Mouse (Mus musculus): ENCODE data around the gene Gm5157. TPM values are rescaled to one million over a fixed set of nuclear protein-coding genes. Genes with fewer than 3 reads are reported as not detected.
"Not testable (repeated sequence)": the region's sequence is repeated elsewhere in the genome, so short reads cannot be mapped to it uniquely, and the experiment has no call there.

Gene Gm5157
- total RNA-seq (2022) = not detected

DNA sequence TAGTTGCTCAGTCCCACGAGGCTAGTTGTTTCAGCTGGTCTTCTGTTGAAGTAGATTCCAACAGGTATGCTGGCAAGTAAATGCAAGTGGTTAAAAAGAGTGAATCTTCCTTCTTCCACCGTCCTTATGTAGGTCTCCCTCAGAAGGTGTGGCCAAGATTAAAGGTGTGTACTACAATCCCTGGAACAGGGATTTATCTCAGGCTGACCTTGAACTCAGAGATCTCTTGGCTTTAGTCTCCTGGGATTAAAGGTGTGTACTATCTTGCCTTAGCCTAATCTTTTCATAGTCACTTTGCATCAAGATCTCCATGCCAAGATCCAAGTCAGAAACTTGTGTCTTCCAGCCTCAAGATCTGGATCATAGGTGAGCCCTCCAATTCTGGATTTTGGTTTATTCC, at the start of gene Gm5157:
TSS of gene Gm5157 (minus strand) at position 101 of the 400 bp plus-strand sequence.
- not testable (repeated sequence) for DNase-seq (ENCODE audit: low spot score in 2 of 2)

DNA sequence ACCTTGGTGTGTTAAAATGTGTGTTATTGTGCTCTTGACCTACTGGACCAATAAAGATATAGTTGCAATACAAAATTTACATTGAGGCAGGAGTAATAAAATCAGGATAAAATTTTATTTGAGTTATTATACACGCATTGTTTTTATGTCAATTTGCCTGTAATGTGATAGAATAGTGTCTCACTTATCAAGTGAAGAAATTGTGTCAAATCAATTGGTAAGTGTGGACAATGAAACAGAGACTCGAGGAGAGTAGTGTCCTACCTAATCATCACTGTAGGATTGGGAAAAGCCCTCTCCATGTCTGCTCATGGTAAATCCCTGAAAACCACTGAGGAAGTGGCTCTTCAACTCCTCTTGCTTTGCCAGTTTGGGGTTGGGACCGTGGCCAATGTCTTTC, 28.3 kb downstream of the Gm5157 start, which contains the start of gene Vmn1r123:
TSS of gene Vmn1r123 (plus strand) at position 301 of the 400 bp plus-strand sequence.
- not testable (repeated sequence) for DNase-seq (ENCODE audit: low spot score in 2 of 2)

Other genes with a start within 250 kb of the Gm5157 start
- gene Vmn1r119, start 178.0 kb downstream of the Gm5157 start, total RNA-seq (2022) = not detected
- gene Vmn1r120, start 136.6 kb downstream of the Gm5157 start, total RNA-seq (2022) = not detected
- gene Vmn1r121, start 91.9 kb downstream of the Gm5157 start, total RNA-seq (2022) = not detected
- gene Vmn1r122, start 56.3 kb downstream of the Gm5157 start, total RNA-seq (2022) = not detected
- gene Vmn1r123, start 28.2 kb downstream of the Gm5157 start, total RNA-seq (2022) = not detected
- gene Vmn1r124, start 70.2 kb upstream of the Gm5157 start, total RNA-seq (2022) = not detected
- not detected for gene Vmn1r125, start 81.8 kb upstream of the Gm5157 start, total RNA-seq (2022)
- not detected for gene Vmn1r126, start 111.0 kb upstream of the Gm5157 start, total RNA-seq (2022)
- not detected for gene Vmn1r127, start 129.4 kb upstream of the Gm5157 start, total RNA-seq (2022)
- not detected for gene Vmn1r128, start 158.9 kb upstream of the Gm5157 start, total RNA-seq (2022)
- gene Vmn1r129, start 170.9 kb upstream of the Gm5157 start, total RNA-seq (2022) = not detected
- gene Gm6882, start 242.3 kb upstream of the Gm5157 start, total RNA-seq (2022) = not detected

Measured in layer of hippocampus, adult 8-10 months (tissue).